Mouse (Mus musculus): ENCODE data around the gene Macrod1. TPM values are rescaled to one million over a fixed set of nuclear protein-coding genes. Genes with fewer than 3 reads are reported as not detected.

The Macrod1 gene
- total RNA-seq, 4 experiments from 2014 or later, result 16.7 to 19.7 (median 18.0) TPM

DNA sequence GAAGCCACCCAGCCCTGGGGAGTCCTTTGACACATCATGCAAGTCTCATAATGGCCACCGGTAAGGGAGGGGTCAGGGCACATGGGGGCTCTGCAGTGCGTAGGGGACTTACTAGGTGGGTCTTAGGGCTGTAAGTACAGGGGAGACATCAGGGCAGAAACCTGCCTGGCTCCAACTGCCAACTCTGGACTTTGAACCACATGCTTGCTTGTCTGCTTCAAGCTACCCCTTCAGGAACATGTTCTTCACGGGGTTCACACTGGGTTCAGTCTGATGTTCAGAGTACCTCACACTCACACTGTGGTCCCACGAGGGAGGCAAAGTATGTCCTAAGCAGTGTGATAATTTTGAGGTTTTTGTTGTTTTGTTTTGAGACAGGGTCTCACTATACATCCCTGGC lies 82.7 kb downstream of the Macrod1 start:
- no peak for DNase-seq (ENCODE audit: low spot score in 2 of 2)

DNA sequence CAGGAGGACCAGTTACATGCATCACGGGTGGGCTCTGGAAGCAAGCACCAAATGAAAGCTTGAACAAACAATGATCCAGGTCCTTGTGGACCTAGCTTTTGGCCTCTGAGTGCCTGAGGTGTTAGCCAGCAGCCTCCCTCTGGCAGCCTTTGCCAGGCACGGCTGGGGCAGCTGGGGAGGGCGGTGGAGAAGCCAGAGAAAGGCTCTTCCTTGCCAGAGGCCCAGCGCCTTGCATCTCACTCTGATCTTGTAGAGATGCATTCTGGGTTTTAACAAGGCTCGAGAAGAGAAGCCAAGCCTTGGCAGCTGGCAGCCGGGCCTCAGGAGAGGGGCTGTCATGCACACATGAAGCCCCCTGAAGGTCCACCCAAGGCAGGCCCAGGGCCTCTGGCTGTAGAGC lies 83.8 kb downstream of the Macrod1 start:
- no peak for DNase-seq (ENCODE audit: low spot score in 2 of 2)

DNA sequence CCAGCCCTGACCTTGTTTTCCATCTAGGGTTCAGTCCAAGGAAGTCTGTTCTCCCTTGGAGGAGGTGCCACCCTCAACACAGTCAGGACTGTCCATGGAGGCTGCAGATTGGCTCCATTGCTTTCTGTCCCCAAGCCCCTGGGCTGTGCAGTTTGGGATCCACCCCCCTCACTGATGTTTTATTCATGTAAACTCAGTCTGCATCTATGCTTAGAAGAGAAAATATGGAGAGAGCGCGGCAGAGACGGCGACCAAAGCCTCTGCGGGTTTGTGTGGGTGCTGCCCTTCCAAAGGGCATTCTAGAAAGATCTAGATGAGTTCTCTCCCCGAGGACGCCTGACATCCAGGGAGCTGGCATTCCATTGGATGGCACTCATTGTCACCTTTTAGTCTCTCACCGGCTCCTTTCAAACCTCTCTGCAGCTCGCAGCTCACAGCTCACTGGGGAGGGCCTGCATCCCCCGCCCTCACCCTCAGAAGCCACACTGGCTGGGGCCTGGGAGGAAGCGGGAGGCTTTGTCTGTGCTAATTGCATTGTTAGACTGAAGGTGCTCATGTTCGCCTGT lies 84.3 kb downstream of the Macrod1 start:
- DNase-seq (ENCODE audit: low spot score in 2 of 2), result peak in 1 of 2 experiments; percentile 51

DNA sequence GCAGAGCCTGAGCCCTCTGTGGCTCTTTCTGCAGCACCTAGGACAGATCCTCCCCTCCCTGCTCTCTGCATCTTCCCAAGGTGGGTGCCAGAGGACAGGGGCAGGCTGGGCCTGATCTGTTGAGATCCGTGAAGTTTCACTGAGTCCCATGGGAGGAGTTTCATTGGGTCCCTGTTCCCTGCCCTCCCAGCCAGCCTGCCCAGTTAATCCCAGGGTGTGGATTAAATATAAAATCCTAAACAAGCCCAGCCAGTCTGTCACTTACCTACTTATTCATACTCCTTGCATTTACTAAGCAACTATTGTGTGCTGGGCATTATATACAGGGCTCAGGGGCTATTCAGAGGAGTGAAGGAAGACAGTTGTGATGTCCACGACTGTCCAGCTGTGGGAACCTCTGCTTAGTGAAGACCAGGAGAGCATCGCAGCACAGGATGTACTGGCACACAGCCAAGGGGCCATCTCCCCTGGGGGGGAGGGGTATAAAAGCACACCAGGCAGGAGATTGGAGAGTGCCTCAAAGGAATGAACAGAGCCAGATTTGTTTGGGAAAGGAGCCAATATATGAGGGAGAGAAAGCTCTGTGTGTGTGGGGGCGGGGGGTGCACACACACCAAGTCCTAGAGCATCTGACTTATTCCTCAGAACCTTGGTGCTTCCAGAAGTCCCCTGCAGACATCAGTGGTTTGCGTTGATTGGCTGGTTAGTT lies 85.8 kb downstream of the Macrod1 start:
- no peak for DNase-seq (ENCODE audit: low spot score in 2 of 2)

DNA sequence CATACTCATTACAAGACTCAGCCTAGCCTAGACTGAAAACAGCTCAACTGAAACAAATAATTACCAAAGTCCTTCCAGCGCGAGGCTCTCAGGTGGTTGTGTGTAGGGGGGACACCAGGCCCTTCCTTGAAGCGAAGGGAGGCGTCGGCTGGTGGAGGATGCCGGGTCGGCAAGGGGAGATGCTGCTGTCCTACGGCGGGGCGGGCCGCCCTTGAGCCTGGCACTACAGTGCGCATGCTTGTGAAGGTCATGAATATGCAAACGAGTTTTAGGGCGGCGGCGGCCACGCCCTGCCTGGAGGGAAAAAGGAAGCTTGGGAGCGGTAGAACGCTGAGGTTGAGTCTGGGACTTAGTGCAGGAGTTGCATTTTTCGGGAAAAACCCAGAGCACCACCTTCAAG lies 87.2 kb downstream of the Macrod1 start:
- DNase-seq (ENCODE audit: low spot score in 2 of 2), result peak in 1 of 2 experiments; percentile 69

DNA sequence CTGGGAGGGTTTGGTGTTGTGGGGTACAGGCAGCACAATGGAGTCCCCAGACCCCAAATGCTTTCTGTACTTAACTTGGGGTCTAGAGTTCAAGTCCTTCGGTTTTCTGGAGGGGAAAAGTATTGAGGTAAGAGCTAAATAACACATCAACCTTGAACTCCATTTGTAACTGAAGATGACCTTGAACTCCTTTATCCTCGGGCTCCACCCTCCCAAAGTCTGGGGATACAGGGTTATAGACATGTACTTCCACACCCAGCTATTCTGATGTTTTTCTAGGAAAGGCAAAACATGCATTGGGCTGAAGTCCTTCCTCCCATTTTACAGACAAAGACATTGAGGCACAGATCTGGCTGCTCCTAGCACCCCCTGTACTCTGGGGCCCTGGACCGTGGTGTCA lies 87.8 kb downstream of the Macrod1 start:
- no peak for DNase-seq (ENCODE audit: low spot score in 2 of 2)

DNA sequence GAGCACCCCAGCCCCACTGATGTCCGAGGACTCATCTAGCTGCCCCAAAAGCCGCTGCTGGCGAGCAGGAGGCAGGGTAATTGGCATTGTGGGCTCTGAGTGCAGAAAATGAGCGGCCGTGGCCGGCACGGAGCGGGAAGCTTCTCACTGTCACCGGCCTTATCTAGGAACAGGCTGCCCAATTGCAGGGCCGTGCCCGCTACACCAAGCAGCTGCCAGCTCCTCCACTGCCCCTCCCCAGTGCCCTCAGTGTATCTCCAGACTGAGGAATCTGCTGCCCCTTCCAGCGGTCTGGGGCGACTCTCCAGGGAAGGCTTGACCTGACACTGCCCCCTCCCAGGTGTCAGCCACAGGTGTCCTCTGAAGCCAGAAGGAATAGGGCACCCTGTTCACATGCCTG lies 89.8 kb downstream of the Macrod1 start:
- no peak for DNase-seq (ENCODE audit: low spot score in 2 of 2)

DNA sequence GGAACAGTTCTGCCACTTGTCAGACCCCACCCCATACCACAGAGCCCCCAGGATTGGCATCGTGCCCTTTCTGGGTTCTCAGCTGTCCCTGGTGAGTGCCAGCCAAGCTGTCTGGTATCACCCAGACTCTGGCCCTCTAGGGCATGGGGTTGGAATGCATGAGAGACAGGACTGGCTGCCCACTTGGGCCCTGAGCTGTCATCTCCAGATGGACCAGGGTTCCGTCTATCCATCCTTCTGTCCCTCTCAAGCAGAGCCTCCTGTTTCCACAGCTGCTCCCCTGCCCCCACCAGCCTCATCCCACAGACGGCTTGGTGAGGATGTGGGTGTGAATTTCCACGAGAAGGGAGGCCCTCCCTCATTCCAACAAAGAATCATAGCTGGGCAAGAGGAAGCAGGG lies 91.5 kb downstream of the Macrod1 start:
- DNase-seq (ENCODE audit: low spot score in 2 of 2), result peak in 1 of 2 experiments; percentile 69

DNA sequence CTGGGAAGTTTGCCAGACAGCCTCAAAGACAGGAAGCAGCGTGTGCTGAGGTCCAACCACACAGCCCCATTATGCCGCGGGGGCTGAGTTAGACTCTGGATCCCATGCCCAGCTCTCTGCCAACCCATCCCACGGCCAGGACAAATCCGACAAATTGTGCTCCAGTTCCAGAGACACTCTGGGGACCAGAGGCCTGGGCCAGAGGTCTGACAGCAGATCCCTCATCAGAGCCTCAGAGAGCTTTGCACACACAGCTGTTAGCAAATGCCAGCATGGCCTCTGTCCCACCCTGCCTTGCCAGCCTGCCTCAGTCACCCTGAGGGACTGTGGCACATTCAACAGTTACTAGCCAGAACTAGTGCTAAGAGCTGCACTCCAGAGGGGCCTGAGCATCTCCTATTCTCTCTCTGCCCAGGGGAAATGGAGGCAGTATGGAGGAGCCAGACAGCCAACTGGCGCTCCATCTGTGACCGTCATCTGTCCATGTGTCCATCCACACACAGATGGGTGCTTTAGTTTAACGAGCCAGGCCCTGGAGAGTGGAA lies 92.0 kb downstream of the Macrod1 start:
- no peak for DNase-seq (ENCODE audit: low spot score in 2 of 2)

DNA sequence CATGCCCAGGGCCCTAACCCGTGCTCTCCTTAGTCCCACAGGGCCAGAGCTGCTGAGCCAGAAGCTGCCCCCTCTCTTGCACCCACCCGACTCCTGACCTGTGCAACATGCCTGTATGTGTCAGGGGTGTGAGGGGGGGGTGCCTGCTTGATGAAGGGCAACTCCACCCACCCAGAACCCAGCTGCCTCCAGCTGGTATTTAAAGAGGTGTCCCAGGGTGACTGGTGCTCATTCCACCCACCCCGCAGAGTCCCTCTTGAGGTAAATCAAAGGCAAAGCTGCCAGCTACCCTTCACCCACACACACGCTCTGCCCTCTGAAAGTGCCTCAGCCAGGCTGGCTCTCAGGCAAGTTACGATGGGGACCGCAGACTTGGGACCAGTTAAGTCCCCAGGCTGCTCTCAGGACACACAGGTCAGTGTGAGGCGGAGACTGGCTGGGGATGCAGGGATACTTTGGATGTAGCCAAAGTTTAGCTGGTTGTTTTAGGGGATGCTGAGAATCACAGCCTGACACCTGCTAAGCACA lies 92.6 kb downstream of the Macrod1 start:
- peak in 1 of 2 experiments; percentile 46 for DNase-seq (ENCODE audit: low spot score in 2 of 2)

DNA sequence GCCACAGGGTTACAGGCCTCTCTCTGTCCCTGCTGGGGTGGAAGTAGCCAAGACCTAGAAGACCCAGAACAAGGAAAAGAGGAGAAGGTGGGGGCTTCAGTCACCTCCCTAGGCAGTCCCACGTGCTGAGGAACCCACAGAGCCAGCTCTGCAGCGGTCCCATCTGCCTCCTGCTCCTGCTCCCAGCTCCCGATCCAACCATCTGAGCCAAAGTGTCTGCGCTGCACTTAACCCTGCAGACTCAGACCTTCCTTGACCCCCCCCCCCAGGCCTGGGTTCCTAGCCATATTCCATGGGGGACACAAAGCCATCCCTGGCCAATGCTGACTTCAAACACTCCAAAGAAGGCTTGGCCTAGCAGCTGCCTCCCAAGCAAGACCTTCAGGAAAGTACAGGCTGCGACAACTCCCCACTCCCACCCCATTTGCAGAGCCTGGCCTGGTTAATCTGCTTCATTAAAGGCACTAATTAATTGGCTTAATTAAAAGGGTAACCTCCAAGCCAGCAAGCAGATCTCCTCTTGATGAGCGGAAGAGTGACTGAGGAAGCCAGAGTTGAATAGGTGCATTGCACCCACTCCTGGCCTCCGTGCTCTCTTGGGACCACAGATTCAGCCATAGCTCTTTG lies 94.8 kb downstream of the Macrod1 start:
- DNase-seq (ENCODE audit: low spot score in 2 of 2), result no peak

DNA sequence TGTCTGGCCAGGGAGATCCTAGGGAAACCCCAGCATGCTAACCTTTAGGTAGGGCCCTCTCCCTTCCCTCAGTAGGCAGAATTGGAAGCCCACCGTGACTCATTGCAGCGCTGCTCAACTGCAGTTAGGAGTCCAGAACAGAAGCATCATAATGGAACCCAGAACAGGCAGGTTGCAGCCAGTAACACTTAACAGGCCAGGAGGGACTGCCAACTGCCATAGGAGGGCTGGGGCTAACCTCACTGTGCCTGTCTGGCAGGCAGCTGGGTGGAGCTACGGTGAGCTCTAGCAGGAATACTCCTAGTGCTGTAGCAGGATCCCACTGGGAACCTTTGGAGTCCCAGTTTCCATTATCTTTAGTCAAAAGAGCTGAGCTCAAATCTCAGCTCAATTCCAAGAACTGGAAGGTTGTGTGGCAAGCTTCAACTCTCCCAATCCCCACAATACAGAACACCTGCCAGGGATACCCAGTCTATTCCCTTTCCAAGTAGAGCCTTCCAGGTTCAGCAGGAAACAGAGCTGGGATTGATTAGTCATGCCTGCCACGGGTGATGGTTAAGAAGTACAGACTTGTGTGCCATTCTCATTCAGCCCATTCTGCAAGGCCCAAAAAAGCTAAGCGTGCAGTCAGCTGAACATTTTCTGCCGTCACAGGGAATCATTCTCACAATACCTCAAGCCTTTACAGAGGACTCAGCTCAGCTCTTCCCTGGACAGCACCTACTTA lies 95.5 kb downstream of the Macrod1 start:
- DNase-seq (ENCODE audit: low spot score in 2 of 2), result no peak

DNA sequence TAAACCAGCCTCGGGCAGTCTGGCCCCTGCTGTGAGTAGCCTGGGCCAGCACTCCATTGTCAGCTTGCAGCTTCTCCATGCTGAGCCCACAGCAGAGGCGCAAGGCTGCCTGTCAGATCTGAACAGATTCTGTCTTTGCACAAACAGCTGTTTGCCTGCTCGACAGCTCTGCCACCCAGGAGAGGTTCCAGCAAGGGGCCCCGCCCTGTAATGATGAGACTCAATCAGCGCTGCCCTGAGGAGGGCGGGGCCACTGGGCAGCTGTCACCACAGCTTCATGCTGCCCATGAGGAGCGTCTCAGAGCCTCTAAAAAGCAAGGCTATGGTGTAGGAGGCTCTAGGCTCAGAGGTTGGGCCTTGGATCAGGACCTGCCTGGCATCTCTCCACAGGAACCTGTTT lies 96.6 kb downstream of the Macrod1 start:
- peak in 1 of 2 experiments; percentile 56 for DNase-seq (ENCODE audit: low spot score in 2 of 2)

DNA sequence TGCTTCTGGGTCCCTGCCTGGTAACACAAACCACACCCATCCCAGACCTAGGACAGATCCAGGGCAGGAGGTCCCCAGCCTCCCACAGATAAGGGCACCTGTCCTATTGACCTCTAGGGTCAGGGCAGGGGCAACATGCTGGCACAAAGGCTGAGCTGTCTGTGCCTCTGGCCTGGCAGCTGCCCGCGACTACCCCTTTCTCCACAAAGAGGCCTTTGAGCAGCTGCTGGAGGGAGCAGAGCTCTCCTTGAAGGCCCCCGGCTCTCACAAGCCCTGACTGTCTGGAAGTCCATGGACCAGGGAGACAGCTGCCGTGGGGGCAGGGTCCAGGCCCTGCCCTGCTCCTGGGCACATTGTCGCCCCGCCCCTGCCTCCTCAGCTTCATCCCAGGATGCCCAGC lies 98.6 kb downstream of the Macrod1 start:
- DNase-seq (ENCODE audit: low spot score in 2 of 2), result peak in 1 of 2 experiments; percentile 79

DNA sequence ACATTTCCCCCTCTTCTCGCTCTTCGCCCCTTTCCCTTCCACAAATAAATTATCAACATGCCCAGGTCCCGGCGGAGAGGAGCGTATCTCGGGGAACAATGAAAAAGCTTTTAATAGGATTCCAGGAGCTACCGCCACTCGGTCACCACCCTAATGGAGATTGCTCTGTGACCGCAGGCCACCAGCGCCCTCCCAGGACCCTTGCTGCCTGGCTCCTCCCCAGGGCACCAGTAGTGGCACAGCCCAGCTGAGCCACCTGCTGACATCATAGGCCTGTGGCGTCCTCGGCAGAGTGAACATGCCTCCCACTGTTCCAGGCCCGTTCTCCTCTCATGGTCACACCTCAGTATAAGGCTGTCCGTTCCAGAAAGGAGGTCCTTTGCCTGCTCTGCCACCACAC lies 101.1 kb downstream of the Macrod1 start:
- DNase-seq (ENCODE audit: low spot score in 2 of 2), result no peak

DNA sequence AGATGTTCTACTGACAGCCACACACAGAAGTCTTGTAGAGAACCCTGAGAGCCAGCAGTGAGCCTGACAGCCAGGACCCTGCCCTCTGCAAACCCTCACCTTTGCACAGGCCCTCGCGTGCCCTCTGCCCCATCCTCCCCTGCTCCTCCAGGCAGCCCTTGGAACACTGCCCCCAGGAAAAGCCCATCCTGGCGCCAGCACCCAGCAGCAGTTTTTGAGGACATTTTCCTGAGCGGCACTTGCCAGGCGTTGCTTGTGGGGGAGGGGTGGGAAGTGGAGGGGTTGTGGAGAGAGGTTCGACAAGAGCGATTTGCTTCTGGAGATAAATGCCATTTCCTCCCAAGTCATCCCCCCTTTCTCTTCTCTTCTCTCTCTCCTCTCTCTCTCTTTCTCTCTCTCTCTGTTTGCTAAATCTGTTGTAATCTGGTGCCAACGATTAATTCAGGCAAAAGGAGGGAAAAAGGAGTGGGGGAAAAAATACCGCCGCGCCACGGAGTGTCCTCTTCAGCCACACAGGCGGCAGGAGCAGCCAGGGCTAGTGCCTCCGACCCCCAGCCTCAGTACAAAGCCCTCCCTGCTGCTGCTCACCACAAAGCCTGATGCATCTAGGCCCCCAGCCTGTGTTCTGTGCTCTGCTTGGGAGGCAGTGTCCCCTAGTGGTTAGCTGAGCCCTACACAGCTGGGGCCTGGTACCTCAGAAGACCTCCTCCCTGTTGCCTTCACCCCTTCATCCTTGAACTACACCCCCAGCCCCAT lies 103.7 kb downstream of the Macrod1 start:
- no peak for DNase-seq (ENCODE audit: low spot score in 2 of 2)

DNA sequence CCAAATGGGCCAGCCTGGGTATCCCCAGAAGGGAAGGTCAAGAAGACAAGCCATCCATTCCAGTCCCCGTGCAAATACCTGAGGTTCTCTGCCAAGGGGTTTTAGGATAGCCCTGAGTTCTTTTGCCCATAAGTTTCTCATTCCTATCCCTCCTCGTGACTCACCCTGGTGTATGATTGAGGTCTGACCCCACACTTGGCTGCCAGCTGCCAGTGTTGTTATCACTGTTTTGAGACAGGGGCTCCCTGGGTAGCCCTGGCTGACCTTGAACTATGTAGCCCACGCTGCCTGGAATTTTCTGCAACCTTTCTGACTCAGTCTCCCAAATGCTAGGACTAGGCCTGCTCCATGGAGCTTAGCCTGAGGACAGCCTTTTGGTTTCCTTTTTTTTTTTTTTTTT lies 104.5 kb downstream of the Macrod1 start:
- no peak for DNase-seq (ENCODE audit: low spot score in 2 of 2)

DNA sequence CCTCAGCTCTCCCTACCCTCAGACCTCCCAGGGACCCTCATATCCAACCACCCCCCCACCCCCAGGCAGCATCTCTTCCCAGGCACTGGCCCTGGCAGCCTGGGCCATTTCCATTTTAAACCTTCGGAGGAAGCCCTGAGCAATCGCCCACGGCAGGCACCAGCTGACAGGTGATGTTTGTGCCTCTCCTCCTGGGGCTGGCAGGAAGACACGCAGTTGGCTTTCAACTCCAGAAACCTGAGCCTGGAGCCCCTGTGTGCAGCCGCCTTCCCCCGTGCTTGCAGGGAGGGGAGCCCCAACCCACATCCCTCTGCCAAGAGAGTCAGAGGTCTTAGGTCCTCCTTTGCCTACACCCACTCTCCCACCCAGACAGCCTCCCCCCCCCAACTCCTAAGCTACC lies 107.6 kb downstream of the Macrod1 start:
- peak in 1 of 2 experiments; percentile 65 for DNase-seq (ENCODE audit: low spot score in 2 of 2)

DNA sequence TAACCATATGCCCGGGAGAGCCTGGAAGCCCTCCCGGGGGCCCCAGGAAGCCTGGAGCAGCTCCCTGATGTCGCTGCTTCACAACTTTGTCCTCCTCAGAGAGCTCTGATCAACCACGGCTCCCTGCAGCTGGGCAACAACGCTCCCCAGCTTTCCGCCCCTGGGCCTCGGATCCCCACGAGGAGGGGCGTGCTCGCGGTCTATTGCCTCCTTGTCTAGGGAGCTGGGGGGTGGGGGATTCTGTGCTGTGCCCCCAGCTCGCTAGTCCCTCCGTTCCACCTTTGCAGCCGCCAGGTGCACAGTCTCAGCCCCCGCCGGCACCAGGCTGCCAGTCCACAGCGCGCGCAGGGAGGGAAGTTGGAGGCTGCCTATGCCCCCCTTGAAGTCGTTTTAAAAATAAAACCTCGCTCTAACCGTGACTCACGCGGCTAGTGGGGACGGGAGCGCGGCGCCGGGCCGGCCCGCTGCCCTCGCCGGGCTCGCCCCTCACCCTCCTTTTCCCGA lies 108.3 kb downstream of the Macrod1 start:
- DNase-seq (ENCODE audit: low spot score in 2 of 2), result peak in 1 of 2 experiments; percentile 62

DNA sequence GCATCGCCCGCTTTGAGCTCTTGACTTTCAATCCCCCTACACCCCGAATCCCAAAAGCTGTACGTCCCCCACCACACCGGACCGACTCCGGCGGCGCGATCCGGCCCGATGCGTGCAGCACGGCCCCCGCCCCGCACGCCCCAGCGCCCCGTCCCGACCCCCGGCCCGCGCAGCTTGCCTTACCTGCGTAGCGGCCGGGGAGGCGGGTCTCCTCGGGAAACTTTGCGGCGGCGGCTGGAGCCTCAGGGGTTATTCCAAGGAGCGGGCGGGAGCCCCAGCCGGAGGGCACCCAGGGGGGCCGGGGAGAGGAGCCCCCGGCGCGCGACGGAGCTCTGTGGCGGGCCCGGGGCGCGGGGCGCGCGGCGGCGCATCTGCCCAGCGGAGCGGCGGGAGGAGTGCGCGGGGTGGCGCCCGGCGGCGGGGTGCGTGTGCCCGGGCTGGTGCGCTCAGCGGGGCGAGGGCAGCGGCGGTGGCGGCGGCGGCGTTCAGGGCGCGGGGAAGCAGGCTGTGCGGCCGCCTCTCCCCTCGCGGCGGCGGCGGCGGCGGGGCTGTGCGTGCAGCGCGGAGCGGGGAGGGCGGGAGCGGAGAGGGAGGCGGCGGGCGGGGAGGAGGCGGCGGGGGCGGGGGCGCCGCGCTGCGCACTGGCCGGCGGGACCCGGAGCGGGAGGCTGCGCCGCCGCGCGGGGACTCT lies 109.0 kb downstream of the Macrod1 start:
- no peak for DNase-seq (ENCODE audit: low spot score in 2 of 2)

All from left cerebral cortex, adult 8-10 months (tissue).